Mouse (Mus musculus) gastrocnemius, adult 2 months (tissue): ENCODE measurements at regions not wholly inside any gene's neighbourhood (a gene's known extent, or its start where the extent isn't known, plus 50 kb on each side); places are given as distances from the start of the nearest gene placed in this dataset.
"Not testable (repeated sequence)": the region's sequence is repeated elsewhere in the genome, so short reads cannot be mapped to it uniquely, and the experiment has no call there.

Experiments
- DNase-seq: peaks from one replicate; pipeline ENCODE4 v3.0.0; 2022
- H3K27ac ChIP-seq: fragments of 200-600 bp; 2 replicates; pipeline ENCODE4 v1.8.1; 2022; ENCODE audit warnings: mild to moderate bottlenecking
- H3K4me3 ChIP-seq: fragments of 200-600 bp; 2 replicates; pipeline ENCODE4 v1.8.1; 2022; ENCODE audit warnings: mild to moderate bottlenecking, moderate library complexity
- CTCF ChIP-seq: fragments of 200-600 bp; IDR thresholded peaks from 2 replicates; pipeline ENCODE4 v1.8.1; 2022; ENCODE audit warnings: antibody characterized with exemption, mild to moderate bottlenecking, moderate library complexity
- intact Hi-C: fragments of 180-260 bp; cut with DNase I; formaldehyde crosslinking; loops from one replicate; pipeline ENCODE4 v1.15.1; 2025

GRCm38 (mm10) chrX:95366995-95367394 lies 77.7 kb downstream of the Amer1 start:
- DNase-seq: no peak
- TF ChIP-seq CTCF: no peak
- no peak overlapping the region for H3K27ac ChIP-seq
- no peak overlapping the region for H3K4me3 ChIP-seq
- intact Hi-C loops: no loop called here

- intact Hi-C loops, H3K27ac ChIP-seq, DNase-seq, H3K4me3 ChIP-seq: not testable (repeated sequence)
Measured at GRCm38 (mm10) chrX:95365326-95365725, 79.3 kb downstream of the Amer1 start.

- TF ChIP-seq CTCF: peak; percentile 68
- DNase-seq: no peak
- H3K4me3 ChIP-seq: no peak overlapping the region
- no peak overlapping the region for H3K27ac ChIP-seq
- intact Hi-C loops: no loop called here
Measured at GRCm38 (mm10) chrX:95359053-95359452, 85.6 kb downstream of the Amer1 start.
